Mouse (Mus musculus) stomach, postnatal 0 days (tissue): Measurements from ENCODE around the gene Pax7. TPM values are rescaled to one million over a fixed set of nuclear protein-coding genes. Genes with fewer than 3 reads are reported as not detected.

Experiments
- ATAC-seq: fragments of 200-750 bp; cut with Nextera tagmentation; 2 replicates; pipeline ENCODE4 v1.8.0; 2017; ENCODE audit not compliant: low FRiP score, low TSS enrichment
- DNase-seq: peaks from one replicate; pipeline ENCODE4 v3.0.0-alpha.2; 2016; ENCODE audit warnings: low spot score
- H3K27ac ChIP-seq: fragments of 300-500 bp; sonication (generic); replicated peaks from 2 replicates; pipeline ENCODE4 v1.5.1; 2014; ENCODE audit warnings: mild to moderate bottlenecking, control low read depth
- H3K27me3 ChIP-seq: fragments of 300-500 bp; sonication (generic); 2 replicates; pipeline ENCODE4 v1.6.1; 2014; ENCODE audit warnings: low read length; ENCODE audit not compliant: control insufficient read depth, insufficient read depth
- H3K36me3 ChIP-seq: fragments of 300-500 bp; sonication (generic); 2 replicates; pipeline ENCODE4 v1.6.1; 2014; ENCODE audit warnings: low read length, mixed read lengths; ENCODE audit not compliant: control insufficient read depth, insufficient read depth
- H3K4me1 ChIP-seq: fragments of 300-500 bp; sonication (generic); replicated peaks from 2 replicates; pipeline ENCODE4 v1.6.1; 2014; ENCODE audit warnings: antibody characterized with exemption; ENCODE audit not compliant: control insufficient read depth, insufficient read depth
- H3K4me2 ChIP-seq: fragments of 300-500 bp; sonication (generic); replicated peaks from 2 replicates; pipeline ENCODE4 v1.6.1; 2014; ENCODE audit warnings: low read depth, mild to moderate bottlenecking, control low read depth, moderate library complexity
- H3K4me3 ChIP-seq: fragments of 300-500 bp; sonication (generic); 2 replicates; pipeline ENCODE4 v1.5.1; 2014; ENCODE audit warnings: low read depth, low read length, control low read depth
- H3K9ac ChIP-seq: fragments of 300-500 bp; sonication (generic); 2 replicates; pipeline ENCODE4 v1.6.1; 2014; ENCODE audit warnings: mild to moderate bottlenecking, low read length, control low read depth, mixed read lengths
- H3K9me3 ChIP-seq: fragments of 300-500 bp; sonication (generic); 2 replicates; pipeline ENCODE4 v1.6.1; 2016; ENCODE audit warnings: low read length; ENCODE audit not compliant: control insufficient read depth
- CTCF ChIP-seq: IDR thresholded peaks from 2 replicates; pipeline ENCODE4 v1.5.1; 2016; ENCODE audit warnings: antibody characterized with exemption, low read depth, mild to moderate bottlenecking, moderate library complexity
- EP300 ChIP-seq: optimal IDR thresholded peaks from 2 replicates; pipeline ENCODE3; 2016; ENCODE audit warnings: antibody characterized with exemption
- WGBS: fragments of 180-500 bp; shearing (Covaris S2); extraction: QIAGEN DNeasy Blood & Tissue Kit; methylation state at CpG from one replicate; pipeline ENCODE4 v1.1.7; 2014; 5-methylcytosine and 5-hydroxymethylcytosine counted together
- polyA plus RNA-seq: library from polyadenylated mRNA; unstranded; fragments of >200 nt; fragmentation: Nextera tagmentation; extraction: Ambion mirVana; gene quantifications from 2 replicates; pipeline ENCODE4 v1.2.1, GENCODE M21; 2015

The Pax7 gene
- polyA plus RNA-seq, 1 experiment from 2014 or later = not detected

- Histone ChIP-seq H3K36me3 (no peaks in the 10 kb centered on the region), H3K4me2 (peak overlapping the region; percentile 42), H3K27me3 (peaks cover 30% of the 10 kb centered on the region), H3K27ac (no peak overlapping the region), H3K9me3 (no peaks in the 10 kb centered on the region), H3K4me3 (peak overlapping the region; percentile 25), H3K4me1 (0 out of 2 replicates have a peak, but pooled peaks cover 5% of the 10 kb centered on the region), H3K9ac (no peak overlapping the region)
- DNase-seq (no peak), ATAC-seq (no peak)
- TF ChIP-seq CTCF = no peak
- TF ChIP-seq EP300 = no peak
- whole genome bisulfite sequencing = under 1% methylated on average over 63 of the region's 65 CpGs
Observed at GRCm38 (mm10) chr4:139821491-139822160, 11.7 kb downstream of the Pax7 start.

GRCm38 (mm10) chr4:139821071-139821470 lies 12.3 kb downstream of the Pax7 start:
- Histone ChIP-seq H3K36me3 (no peaks in the 10 kb centered on the region), H3K27ac (no peak overlapping the region), H3K4me3 (peak overlapping the region; percentile 25), H3K27me3 (peaks cover 30% of the 10 kb centered on the region), H3K4me2 (peak overlapping the region; percentile 42), H3K9me3 (no peaks in the 10 kb centered on the region), H3K9ac (no peak overlapping the region), H3K4me1 (0 out of 2 replicates have a peak, but pooled peaks cover 5% of the 10 kb centered on the region)
- no peak for DNase-seq
- WGBS = 2% methylated on average over 22 of the region's 22 CpGs
- no peak for ATAC-seq
- TF ChIP-seq CTCF (no peak), EP300 (no peak)

GRCm38 (mm10) chr4:139819411-139820030 lies 13.8 kb downstream of the Pax7 start:
- WGBS = 11% methylated on average over 9 of the region's 9 CpGs
- H3K9me3 ChIP-seq = no peaks in the 10 kb centered on the region
- DNase-seq (no peak), ATAC-seq (no peak)
- no peaks in the 10 kb centered on the region for H3K36me3 ChIP-seq
- H3K9ac ChIP-seq = no peak overlapping the region
- no peak overlapping the region for H3K4me2 ChIP-seq
- TF ChIP-seq CTCF (no peak), EP300 (no peak)
- H3K4me1 ChIP-seq = 0 out of 2 replicates have a peak, but pooled peaks cover 5% of the 10 kb centered on the region
- H3K4me3 ChIP-seq = no peak overlapping the region
- peaks cover 28% of the 10 kb centered on the region for H3K27me3 ChIP-seq
- no peak overlapping the region for H3K27ac ChIP-seq

GRCm38 (mm10) chr4:139818163-139818562 lies 15.2 kb downstream of the Pax7 start:
- WGBS = 23% methylated on average over 6 of the region's 7 CpGs
- H3K4me2 ChIP-seq = no peak overlapping the region
- H3K27me3 ChIP-seq = peaks cover 21% of the 10 kb centered on the region
- H3K27ac ChIP-seq = no peak overlapping the region
- H3K36me3 ChIP-seq = no peaks in the 10 kb centered on the region
- no peak for TF ChIP-seq EP300
- no peak for TF ChIP-seq CTCF
- no peaks in the 10 kb centered on the region for H3K9me3 ChIP-seq
- H3K9ac ChIP-seq = no peak overlapping the region
- no peak for ATAC-seq
- 0 out of 2 replicates have a peak, but pooled peaks cover 5% of the 10 kb centered on the region for H3K4me1 ChIP-seq
- no peak for DNase-seq
- H3K4me3 ChIP-seq = no peak overlapping the region

GRCm38 (mm10) chr4:139813371-139813960 lies 19.9 kb downstream of the Pax7 start:
- Histone ChIP-seq H3K9ac (no peak overlapping the region), H3K27me3 (peaks cover 5% of the 10 kb centered on the region), H3K36me3 (no peaks in the 10 kb centered on the region), H3K4me2 (no peak overlapping the region), H3K4me1 (no peaks in the 10 kb centered on the region), H3K27ac (no peak overlapping the region), H3K9me3 (no peaks in the 10 kb centered on the region), H3K4me3 (no peak overlapping the region)
- ATAC-seq (no peak), DNase-seq (no peak)
- 32% methylated on average over 9 of the region's 9 CpGs for WGBS
- TF ChIP-seq EP300 = no peak
- no peak for TF ChIP-seq CTCF

- TF ChIP-seq CTCF = no peak
- TF ChIP-seq EP300 = no peak
- ATAC-seq = no peak
Observed at GRCm38 (mm10) chr4:139811901-139812300, 21.4 kb downstream of the Pax7 start.

More at GRCm38 (mm10) chr4:139811901-139812300, 21.4 kb downstream of the Pax7 start:
- no peak for DNase-seq
- H3K27me3 ChIP-seq = peaks cover under 1% of the 10 kb centered on the region; the same call in 1 of the 2 replicates
- no peak overlapping the region for H3K9ac ChIP-seq
- H3K36me3 ChIP-seq = no peaks in the 10 kb centered on the region
- no peak overlapping the region for H3K4me2 ChIP-seq
- H3K4me1 ChIP-seq = no peaks in the 10 kb centered on the region
- WGBS = 72% methylated on average over 4 of the region's 4 CpGs
- no peaks in the 10 kb centered on the region for H3K9me3 ChIP-seq
- H3K4me3 ChIP-seq = no peak overlapping the region
- no peak overlapping the region for H3K27ac ChIP-seq
